Mouse (Mus musculus) liver, embryonic 14.5 days (tissue): ENCODE measurements around the gene Ccdc17. TPM values are rescaled to one million over a fixed set of nuclear protein-coding genes. Genes with fewer than 3 reads are reported as not detected.
A peak's percentile ranks its signal among the peaks of the same experiment; 100 is the strongest.

Source experiments
- ATAC-seq: fragments of 200-750 bp; cut with Nextera tagmentation; 2 replicates; pipeline ENCODE4 v1.8.0; 2017; ENCODE audit warnings: moderate number of reproducible peaks, mild to moderate bottlenecking, moderate library complexity; ENCODE audit not compliant: insufficient read depth
- DNase-seq, 3 experiments: peaks; one replicate each; pipeline ENCODE4 v3.0.0-alpha.2; 2012 to 2013; ENCODE audit warnings: low read depth in 3 of 3, low spot score in 3 of 3
- H3K27ac ChIP-seq: fragments of 300-500 bp; sonication (generic); 2 replicates; pipeline ENCODE4 v1.5.1; 2014; ENCODE audit warnings: moderate library complexity, mild to moderate bottlenecking, control low read depth, inconsistent platforms
- H3K27me3 ChIP-seq: fragments of 300-500 bp; sonication (generic); 2 replicates; pipeline ENCODE4 v1.6.1; 2014; ENCODE audit warnings: mild to moderate bottlenecking, low read length, moderate library complexity; ENCODE audit not compliant: control insufficient read depth, insufficient read depth
- H3K36me3 ChIP-seq: fragments of 300-500 bp; sonication (generic); replicated peaks from 2 replicates; pipeline ENCODE4 v1.6.1; 2014; ENCODE audit warnings: low read depth; ENCODE audit not compliant: control insufficient read depth, insufficient read depth
- H3K4me1 ChIP-seq, 2 experiments: fragments of 200-500 bp in 1 of 2; fragments of 300-500 bp in 1 of 2; sonication (generic) in 1 of 2; replicated peaks; 2 replicates each; pipeline ENCODE4 v1.6.1; 2012 to 2014; ENCODE audit warnings: antibody characterized with exemption in 1 of 2, inconsistent platforms in 1 of 2, low read length in 1 of 2; ENCODE audit not compliant: control insufficient read depth in 2 of 2, insufficient read depth in 2 of 2
- H3K4me2 ChIP-seq: fragments of 300-500 bp; sonication (generic); 2 replicates; pipeline ENCODE4 v1.6.1; 2014; ENCODE audit warnings: low read depth, mild to moderate bottlenecking, control low read depth, moderate library complexity
- H3K4me3 ChIP-seq, 2 experiments: fragments of 200-500 bp in 1 of 2; fragments of 300-500 bp in 1 of 2; sonication (generic) in 1 of 2; 2 replicates each; pipeline ENCODE4 v1.5.1; 2012 to 2014; ENCODE audit warnings: low read depth in 2 of 2, low read length in 2 of 2, mild to moderate bottlenecking in 2 of 2, control low read depth in 1 of 2, inconsistent platforms in 1 of 2, moderate library complexity in 1 of 2; ENCODE audit not compliant: insufficient read depth in 1 of 2
- H3K9ac ChIP-seq: fragments of 300-500 bp; sonication (generic); replicated peaks from 2 replicates; pipeline ENCODE4 v1.6.1; 2014; ENCODE audit warnings: mild to moderate bottlenecking, control low read depth, moderate library complexity
- H3K9me3 ChIP-seq: fragments of 300-500 bp; sonication (generic); 2 replicates; pipeline ENCODE4 v1.6.1; 2016; ENCODE audit warnings: low read length, mixed read lengths; ENCODE audit not compliant: control insufficient read depth
- CTCF ChIP-seq: IDR thresholded peaks from 2 replicates; pipeline ENCODE4 v1.5.1; 2016; ENCODE audit warnings: antibody characterized with exemption, low read depth, control low read depth
- EP300 ChIP-seq: IDR thresholded peaks from 2 replicates; pipeline ENCODE4 v1.6.1; 2016; ENCODE audit warnings: antibody characterized with exemption, low read depth
- WGBS: fragments of 180-500 bp; shearing (Covaris S2); extraction: QIAGEN DNeasy Blood & Tissue Kit; methylation state at CpG from one replicate; pipeline ENCODE4 v1.1.7; 2014; ENCODE audit not compliant: insufficient replicate concordance; 5-methylcytosine and 5-hydroxymethylcytosine counted together
- polyA plus RNA-seq, 2 experiments: library from polyadenylated mRNA; depleted of rRNA in 1 of 2; stranded (reverse) in 1 of 2; unstranded in 1 of 2; fragments of >200 nt; fragmentation: Nextera tagmentation in 1 of 2; extraction: Ambion mirVana in 1 of 2; gene quantifications; 2 replicates each; pipeline versions ENCODE4 v1.2.1 to v1.2.3; 2012 to 2014

Ccdc17 gene
- polyA plus RNA-seq, 2 experiments, result 1.9 TPM

- DNase-seq (peak; percentile 78 to 80 (median 79)), ATAC-seq (peak; percentile 95)
- Histone ChIP-seq H3K27ac (peak overlapping the region; percentile 24), H3K36me3 (peaks cover 28% of the 10 kb centered on the region), H3K27me3 (no peaks in the 10 kb centered on the region), H3K4me2 (peak overlapping the region; percentile 96), H3K9me3 (no peaks in the 10 kb centered on the region), H3K4me3 (peak overlapping the region; percentile 76 to 91), H3K9ac (peak overlapping the region; percentile 73), H3K4me1 (peaks cover 7% of the 10 kb centered on the region in 2 experiments)
- WGBS, result under 1% methylated on average over 50 of the region's 50 CpGs
- no peak for TF ChIP-seq EP300
- TF ChIP-seq CTCF, result peak; percentile 57
Measured at GRCm38 (mm10) chr4:116596978-116597881, 776 bp downstream of the Ccdc17 start.

GRCm38 (mm10) chr4:116612621-116613020 is 16.2 kb downstream of the Ccdc17 start:
- Histone ChIP-seq H3K27me3 (no peaks in the 10 kb centered on the region), H3K27ac (no peak overlapping the region), H3K4me1 (no peaks in the 10 kb centered on the region), H3K4me3 (no peak overlapping the region), H3K4me2 (no peak overlapping the region), H3K9me3 (no peaks in the 10 kb centered on the region), H3K9ac (no peak overlapping the region), H3K36me3 (peaks cover 64% of the 10 kb centered on the region)
- ATAC-seq, result no peak
- DNase-seq, result no peak
- WGBS, result 82% methylated on average over 2 of the region's 2 CpGs
- TF ChIP-seq CTCF (no peak), EP300 (no peak)

- no peaks in the 10 kb centered on the region for H3K4me1 ChIP-seq
- peaks cover 62% of the 10 kb centered on the region for H3K36me3 ChIP-seq
- TF ChIP-seq EP300, result no peak
- no peak for TF ChIP-seq CTCF
- no peak overlapping the region for H3K4me2 ChIP-seq
- WGBS, result 92% methylated on average over 2 of the region's 2 CpGs
- no peaks in the 10 kb centered on the region for H3K9me3 ChIP-seq
- no peak overlapping the region for H3K4me3 ChIP-seq
- no peaks in the 10 kb centered on the region for H3K27me3 ChIP-seq
- no peak overlapping the region for H3K27ac ChIP-seq
- H3K9ac ChIP-seq, result no peak overlapping the region
- ATAC-seq (no peak), DNase-seq (no peak)
Measured at GRCm38 (mm10) chr4:116615237-116615636, 18.8 kb downstream of the Ccdc17 start.

GRCm38 (mm10) chr4:116624831-116625230 is 28.4 kb downstream of the Ccdc17 start:
- no peak overlapping the region for H3K27ac ChIP-seq
- WGBS, result 79% methylated on average over 4 of the region's 4 CpGs
- H3K4me3 ChIP-seq, result no peak overlapping the region
- no peaks in the 10 kb centered on the region for H3K9me3 ChIP-seq
- TF ChIP-seq EP300 (no peak), CTCF (no peak)
- ATAC-seq, result no peak
- no peak for DNase-seq
- H3K27me3 ChIP-seq, result no peaks in the 10 kb centered on the region
- peaks cover 31% of the 10 kb centered on the region for H3K36me3 ChIP-seq
- peaks cover 12 to 18% of the 10 kb centered on the region in 2 experiments for H3K4me1 ChIP-seq
- no peak overlapping the region for H3K9ac ChIP-seq
- peak overlapping the region; percentile 90 for H3K4me2 ChIP-seq

GRCm38 (mm10) chr4:116626658-116627358 is 30.4 kb downstream of the Ccdc17 start:
- no peak for TF ChIP-seq EP300
- TF ChIP-seq CTCF, result no peak
- Histone ChIP-seq H3K4me2 (peak overlapping the region; percentile 90), H3K9ac (peak overlapping the region; percentile 82), H3K9me3 (no peaks in the 10 kb centered on the region), H3K36me3 (peaks cover 15% of the 10 kb centered on the region), H3K4me1 (peaks cover 12 to 18% of the 10 kb centered on the region in 2 experiments), H3K27me3 (no peaks in the 10 kb centered on the region), H3K27ac (peak overlapping the region; percentile 75), H3K4me3 (peak overlapping the region; percentile 78 to 94)
- peak; percentile 75 for ATAC-seq
- WGBS, result under 1% methylated on average over 53 of the region's 53 CpGs
- DNase-seq, result peak; percentile 82 to 87 (median 85)
